Mouse (Mus musculus) bone marrow macrophage, adult 2 months (primary cell): ENCODE results near the gene Megf6.

Experiments used
- CTCF ChIP-seq: IDR thresholded peaks from 2 replicates; pipeline ENCODE4 v1.5.1; 2012; ENCODE audit warnings: low read depth, mild to moderate bottlenecking, low read length, moderate library complexity
- POLR2A ChIP-seq: IDR thresholded peaks from 2 replicates; pipeline ENCODE4 v1.6.1; 2012; ENCODE audit warnings: mild to moderate bottlenecking, low read depth, low read length, borderline replicate concordance

- TF ChIP-seq CTCF: peak; percentile 90
- no peak for TF ChIP-seq POLR2A
Measured at GRCm38 (mm10) chr4:154246115-154247040, 75.8 kb downstream of the Megf6 start.
